Mouse (Mus musculus) A20 (cell line): ENCODE data around the gene Rnf121.

ENCODE experiments used
- DNase-seq: peaks from one replicate; pipeline ENCODE4 v3.0.0-alpha.2; 2011; ENCODE audit warnings: low read depth, low spot score

The Rnf121 gene

GRCm38 (mm10) chr7:101999461-102000151 is 65.7 kb downstream of the Rnf121 start:
- DNase-seq = peak; percentile 51

DNA sequence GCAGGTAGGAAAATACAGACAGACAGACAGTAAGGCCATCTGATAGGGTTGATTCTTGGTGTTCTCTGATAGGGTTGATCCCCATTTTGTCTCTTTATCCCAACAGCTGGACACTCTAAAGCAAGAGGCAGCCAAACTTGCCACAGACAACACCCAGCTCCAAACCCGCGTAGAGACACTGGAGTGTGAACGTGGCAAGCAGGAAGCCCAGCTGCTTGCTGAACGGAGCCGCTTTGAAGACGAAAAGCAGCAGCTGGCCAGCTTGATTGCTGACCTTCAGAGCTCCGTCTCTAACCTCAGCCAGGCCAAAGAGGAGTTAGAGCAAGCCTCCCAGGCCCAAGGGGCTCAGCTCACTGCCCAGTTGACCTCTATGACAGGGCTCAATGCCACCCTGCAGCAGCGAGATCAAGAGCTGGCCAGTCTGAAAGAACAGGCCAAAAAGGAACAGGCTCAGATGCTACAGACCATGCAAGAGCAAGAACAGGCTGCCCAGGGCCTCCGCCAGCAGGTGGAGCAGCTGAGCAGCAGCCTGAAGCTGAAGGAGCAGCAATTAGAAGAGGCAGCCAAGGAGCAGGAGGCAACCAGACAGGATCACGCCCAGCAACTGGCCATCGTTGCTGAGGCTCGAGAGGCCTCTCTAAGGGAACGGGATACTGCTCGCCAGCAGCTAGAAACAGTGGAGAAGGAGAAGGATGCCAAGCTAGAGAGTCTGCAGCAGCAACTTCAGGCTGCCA is 66.9 kb downstream of the Rnf121 start:
- peak; percentile 74 for DNase-seq

GRCm38 (mm10) chr7:101994241-101994640 is 71.0 kb downstream of the Rnf121 start:
- peak; percentile 62 for DNase-seq

DNA sequence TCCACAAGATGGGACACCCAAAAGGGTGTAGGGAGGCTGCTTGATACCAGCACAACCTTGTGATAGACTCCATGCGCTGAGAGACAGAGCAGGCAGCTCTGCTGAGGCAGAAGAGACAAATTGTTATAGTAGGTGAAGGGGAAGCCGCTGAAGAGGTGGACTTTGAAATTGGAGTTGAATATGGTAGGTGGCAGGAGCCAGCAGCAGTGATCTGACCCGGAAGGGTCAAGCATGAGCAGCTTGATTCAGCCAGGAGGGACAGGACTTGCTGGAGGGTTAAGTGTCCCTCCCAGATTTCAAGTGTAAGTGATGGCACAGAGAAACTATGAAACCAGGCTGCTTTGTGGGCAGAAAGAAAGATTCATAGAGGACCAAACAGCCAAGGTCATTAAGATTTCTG is 80.2 kb downstream of the Rnf121 start:
- DNase-seq = no peak

DNA sequence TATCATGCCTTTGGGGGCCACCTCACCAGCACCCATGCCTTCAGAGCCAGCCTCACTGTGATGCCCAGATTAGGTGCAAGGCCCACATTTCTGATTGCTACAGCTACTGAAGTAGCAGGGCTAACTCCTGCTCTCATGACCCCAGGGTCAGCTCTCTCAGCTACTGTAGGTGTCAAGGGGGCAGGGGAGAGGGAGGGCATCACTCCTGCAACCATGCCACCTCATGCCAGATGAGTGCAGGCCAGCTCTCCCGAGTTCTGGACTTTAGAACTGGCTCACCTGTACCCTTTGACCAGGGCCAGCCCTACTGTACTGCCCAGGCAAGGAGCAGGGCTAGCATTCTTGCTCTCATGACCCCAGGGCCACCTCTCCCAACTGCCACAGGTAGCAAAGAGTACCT is 82.5 kb downstream of the Rnf121 start:
- DNase-seq = no peak

DNA sequence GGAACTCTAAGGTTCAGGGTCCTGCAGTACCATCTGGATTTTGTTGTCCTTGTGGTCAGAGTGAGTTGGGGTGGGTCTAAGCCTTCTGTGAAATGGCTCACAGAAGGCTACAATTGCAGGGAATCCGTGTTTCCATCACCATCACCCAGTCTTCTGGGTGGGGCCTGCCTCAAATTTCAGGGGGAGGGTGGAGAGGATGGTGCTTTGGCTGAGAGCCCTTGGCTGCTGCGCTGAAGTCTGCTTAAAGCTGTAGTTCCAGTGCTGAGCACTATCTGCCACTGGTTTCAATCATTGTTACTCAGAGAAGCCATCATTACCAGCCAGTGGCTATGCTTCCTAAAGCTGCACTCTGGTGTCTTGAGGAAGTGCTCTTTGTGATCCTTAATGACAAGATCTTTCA is 90.8 kb downstream of the Rnf121 start:
- no peak for DNase-seq

GRCm38 (mm10) chr7:101973730-101974129 is 91.5 kb downstream of the Rnf121 start:
- DNase-seq = no peak

DNA sequence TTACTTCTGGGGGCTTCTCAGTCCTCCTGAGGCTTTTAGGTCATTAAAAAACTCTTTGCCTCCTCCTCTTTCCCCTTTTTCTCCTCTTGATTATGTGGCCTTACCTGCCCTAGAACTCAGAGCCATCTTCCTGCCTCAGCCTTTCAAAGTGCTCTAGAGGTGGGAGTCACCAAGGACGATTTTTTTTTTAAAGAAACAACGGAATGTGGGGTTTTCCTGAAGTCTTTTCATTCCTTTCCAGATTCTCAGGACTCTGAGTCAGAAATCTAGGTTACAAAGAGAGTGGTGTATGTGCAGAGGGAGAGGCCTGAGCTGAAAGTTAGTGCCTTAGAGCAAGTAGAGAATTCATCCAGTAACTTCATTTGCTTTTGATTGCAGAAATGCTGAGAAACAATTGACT is 93.5 kb downstream of the Rnf121 start:
- no peak for DNase-seq

- DNase-seq = peak; percentile 88
Observed at GRCm38 (mm10) chr7:101970821-101971461, 94.3 kb downstream of the Rnf121 start.

- DNase-seq = peak; percentile 86
Observed at GRCm38 (mm10) chr7:101970429-101970775, 94.9 kb downstream of the Rnf121 start.

GRCm38 (mm10) chr7:101969694-101970428 is 95.4 kb downstream of the Rnf121 start:
- peak; percentile 91 for DNase-seq
